Mouse (Mus musculus) erythroblast, embryonic 14.5 days (primary cell): Measurements from ENCODE around the gene Fam20c.

Experiments
- GATA1 ChIP-seq: IDR thresholded peaks from 2 replicates; pipeline ENCODE4 v1.6.1; 2012; ENCODE audit warnings: low read length, inconsistent platforms, mixed read lengths
- TAL1 ChIP-seq: IDR thresholded peaks from 3 replicates; pipeline ENCODE4 v1.6.1; 2012; ENCODE audit warnings: low read length, inconsistent platforms, mixed read lengths

DNA sequence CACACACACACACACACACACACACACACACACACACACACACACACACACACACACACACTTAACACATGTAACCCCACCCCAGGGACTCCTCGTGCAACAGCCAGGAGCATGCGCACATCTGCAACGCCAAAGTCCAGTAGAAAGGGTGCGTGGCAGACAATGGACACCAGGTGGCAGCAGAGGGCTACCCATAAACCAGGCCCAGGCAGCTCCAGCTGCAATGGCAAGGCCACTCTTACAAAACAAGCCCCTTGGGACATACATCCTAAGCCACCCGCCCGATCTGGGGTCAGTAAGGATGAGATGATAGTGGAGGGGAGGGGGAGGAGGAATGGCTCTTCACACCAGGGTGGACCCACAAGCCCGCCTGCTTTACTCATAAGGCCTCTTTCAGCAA, 93.8 kb downstream of the Fam20c start:
- TF ChIP-seq TAL1 (no peak), GATA1 (no peak)
